Mouse (Mus musculus): ENCODE measurements around the gene Tmem151a.

- TF ChIP-seq CTCF (IDR thresholded peaks at IDR 0.05; ENCODE audit: low read depth) (no peak), EP300 (IDR thresholded peaks at IDR 0.05; ENCODE audit: low read depth) (no peak)
Observed at GRCm38 (mm10) chr19:5073518-5073917, 11.8 kb downstream of the Tmem151a start.

All from liver, postnatal 0 days (tissue).